Mouse (Mus musculus) erythroblast, embryonic 14.5 days (primary cell): ENCODE results near the gene Ceacam16.

Experiments
- GATA1 ChIP-seq: IDR thresholded peaks from 2 replicates; pipeline ENCODE4 v1.6.1; 2012; ENCODE audit warnings: low read length, inconsistent platforms, mixed read lengths
- TAL1 ChIP-seq: IDR thresholded peaks from 3 replicates; pipeline ENCODE4 v1.6.1; 2012; ENCODE audit warnings: low read length, inconsistent platforms, mixed read lengths

GRCm38 (mm10) chr7:19859740-19860139 is 1.4 kb downstream of the Ceacam16 start:
- TF ChIP-seq GATA1: no peak
- TF ChIP-seq TAL1: no peak
